Mouse (Mus musculus) liver, embryonic 16.5 days (tissue): ENCODE measurements at regions not wholly inside any gene's neighbourhood (a gene's known extent, or its start where the extent isn't known, plus 50 kb on each side); places are given as distances from the start of the nearest gene placed in this dataset.

Experiments
- ATAC-seq: fragments of 200-750 bp; cut with Nextera tagmentation; 2 replicates; pipeline ENCODE4 v1.8.0; 2017; ENCODE audit warnings: low read depth, mild to moderate bottlenecking, moderate number of reproducible peaks, moderate library complexity
- H3K27ac ChIP-seq: fragments of 300-500 bp; sonication (generic); 2 replicates; pipeline ENCODE4 v1.5.1; 2014; ENCODE audit warnings: mild to moderate bottlenecking, low read length
- H3K27me3 ChIP-seq: fragments of 300-500 bp; sonication (generic); 2 replicates; pipeline ENCODE4 v1.6.1; 2014; ENCODE audit warnings: low read depth, low read length, mixed read lengths; ENCODE audit not compliant: control insufficient read depth, insufficient read depth
- H3K36me3 ChIP-seq: fragments of 300-500 bp; sonication (generic); 2 replicates; pipeline ENCODE4 v1.6.1; 2014; ENCODE audit warnings: mild to moderate bottlenecking; ENCODE audit not compliant: control insufficient read depth, insufficient read depth
- H3K4me1 ChIP-seq: fragments of 300-500 bp; sonication (generic); 2 replicates; pipeline ENCODE4 v1.6.1; 2014; ENCODE audit warnings: low read depth, low read length, mixed read lengths; ENCODE audit not compliant: control insufficient read depth
- H3K4me2 ChIP-seq: fragments of 300-500 bp; sonication (generic); 2 replicates; pipeline ENCODE4 v1.6.1; 2014; ENCODE audit warnings: low read depth, low read length, mixed read lengths
- H3K4me3 ChIP-seq: fragments of 300-500 bp; sonication (generic); 2 replicates; pipeline ENCODE4 v1.5.1; 2014; ENCODE audit warnings: low read depth, mild to moderate bottlenecking, low read length
- H3K9ac ChIP-seq: fragments of 300-500 bp; sonication (generic); 2 replicates; pipeline ENCODE4 v1.6.1; 2014; ENCODE audit warnings: low read depth, low read length
- H3K9me3 ChIP-seq: fragments of 300-500 bp; sonication (generic); replicated peaks from 2 replicates; pipeline ENCODE4 v1.6.1; 2016; ENCODE audit warnings: low read length; ENCODE audit not compliant: control insufficient read depth
- WGBS: fragments of 180-500 bp; shearing (Covaris S2); extraction: QIAGEN DNeasy Blood & Tissue Kit; methylation state at CpG from one replicate; pipeline ENCODE4 v1.1.7; 2014; ENCODE audit not compliant: insufficient replicate concordance; 5-methylcytosine and 5-hydroxymethylcytosine counted together

DNA sequence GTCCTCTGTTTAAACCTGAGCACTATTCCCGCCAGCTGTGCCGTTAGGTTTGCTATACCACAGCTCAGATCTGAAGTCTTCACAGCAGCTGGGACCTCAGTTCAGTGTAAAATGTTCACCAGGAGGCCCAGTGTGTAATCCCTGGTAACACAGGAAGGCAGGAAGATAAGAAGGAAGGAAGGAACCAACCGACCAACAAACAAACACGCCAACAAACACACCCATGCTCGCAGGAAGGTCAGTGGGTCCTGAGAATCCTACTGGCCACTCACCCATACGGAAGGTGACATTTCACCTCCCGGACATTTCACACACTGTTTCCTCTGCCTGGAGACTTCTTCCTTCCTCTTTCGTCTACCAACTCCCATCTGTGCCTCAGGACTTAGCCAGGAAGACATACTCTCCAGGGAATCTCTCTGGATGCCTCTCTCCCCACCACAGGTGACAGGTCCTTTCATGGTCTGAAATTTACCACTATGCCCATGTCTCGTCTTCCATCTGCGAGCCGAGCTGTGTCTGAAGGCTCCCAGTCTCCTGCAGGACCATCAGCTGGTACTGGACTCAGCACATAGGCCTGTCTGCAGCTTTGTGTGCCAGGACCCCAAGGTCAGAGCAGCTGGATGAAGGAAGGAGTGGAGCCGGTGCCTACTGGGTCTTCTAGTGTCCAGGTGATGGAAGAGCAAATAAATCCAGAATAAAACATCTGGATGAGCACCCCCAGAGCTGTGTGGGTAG, 61.1 kb upstream of the Xpa start:
- H3K36me3 ChIP-seq = no peaks in the 10 kb centered on the region
- WGBS = 31% methylated on average over 12 of the region's 12 CpGs
- H3K4me2 ChIP-seq = no peak overlapping the region
- H3K9ac ChIP-seq = no peak overlapping the region
- H3K9me3 ChIP-seq = no peaks in the 10 kb centered on the region
- 0 out of 2 replicates have a peak, but pooled peaks have one; percentile 11 for ATAC-seq
- no peaks in the 10 kb centered on the region for H3K27me3 ChIP-seq
- 0 out of 2 replicates have a peak overlapping the region, but pooled peaks have one; percentile 14 for H3K27ac ChIP-seq
- H3K4me1 ChIP-seq = no peaks in the 10 kb centered on the region
- no peak overlapping the region for H3K4me3 ChIP-seq

DNA sequence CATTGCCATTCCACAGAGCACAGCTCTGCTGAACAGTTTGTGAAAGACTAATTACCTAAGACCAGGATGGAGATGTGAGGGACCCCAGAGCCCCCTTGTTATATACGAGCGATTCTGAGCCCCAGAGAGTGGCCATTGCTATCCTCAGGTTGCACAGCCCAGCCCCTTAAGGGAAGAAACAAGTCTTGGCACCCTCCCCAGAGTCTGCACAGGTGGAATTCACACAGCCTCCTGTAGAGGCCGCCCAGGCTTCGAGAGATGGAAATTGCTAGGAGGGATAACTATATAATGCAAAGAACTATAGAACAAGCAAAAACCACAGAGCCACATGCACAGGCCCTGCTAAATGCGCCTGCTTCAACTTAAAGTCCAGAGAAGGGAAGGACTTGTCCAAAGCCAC, 62.7 kb upstream of the Xpa start:
- Histone ChIP-seq H3K27ac (no peak overlapping the region), H3K9me3 (no peaks in the 10 kb centered on the region), H3K27me3 (no peaks in the 10 kb centered on the region), H3K36me3 (no peaks in the 10 kb centered on the region), H3K4me3 (no peak overlapping the region), H3K9ac (no peak overlapping the region), H3K4me1 (no peaks in the 10 kb centered on the region), H3K4me2 (no peak overlapping the region)
- WGBS = 43% methylated on average over 5 of the region's 5 CpGs
- ATAC-seq = no peak

DNA sequence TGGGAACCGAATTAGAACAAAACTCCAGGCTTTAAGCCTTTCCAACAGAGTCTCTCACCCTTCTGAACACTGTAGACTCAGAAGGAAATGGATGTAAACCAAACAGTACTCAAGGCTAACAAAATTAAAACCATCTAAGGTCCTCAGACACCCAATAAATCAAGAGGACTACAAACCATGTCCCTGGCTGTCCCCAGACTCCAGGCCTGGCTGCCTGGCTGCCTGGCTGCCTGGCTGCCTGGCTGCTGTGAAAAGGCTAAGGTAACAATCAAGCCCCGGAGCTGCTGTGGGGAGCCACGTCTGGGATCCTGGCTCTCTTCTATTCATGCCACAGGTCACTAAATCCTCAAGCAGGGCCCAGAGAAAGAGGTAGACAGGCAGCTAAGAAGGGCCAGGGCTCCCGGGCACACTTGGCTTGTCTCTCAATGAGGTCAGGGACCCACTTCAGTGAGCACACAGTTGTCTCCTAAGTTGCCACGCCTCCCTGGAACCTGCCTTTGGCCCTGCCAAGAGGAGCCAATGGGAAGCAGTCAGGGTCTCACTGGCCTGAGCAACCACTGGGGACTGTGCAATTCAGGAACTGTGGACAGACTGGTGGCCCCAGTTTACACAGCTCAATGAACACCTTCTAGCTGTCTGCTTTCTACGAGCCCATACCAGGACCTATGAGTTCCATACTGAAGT, 72.6 kb upstream of the Xpa start:
- ATAC-seq = no peak
- no peak overlapping the region for H3K4me2 ChIP-seq
- no peak overlapping the region for H3K4me3 ChIP-seq
- no peaks in the 10 kb centered on the region for H3K4me1 ChIP-seq
- H3K9me3 ChIP-seq = no peaks in the 10 kb centered on the region
- no peaks in the 10 kb centered on the region for H3K27me3 ChIP-seq
- no peak overlapping the region for H3K9ac ChIP-seq
- H3K27ac ChIP-seq = no peak overlapping the region
- H3K36me3 ChIP-seq = no peaks in the 10 kb centered on the region
- 36% methylated on average over 6 of the region's 6 CpGs for WGBS

DNA sequence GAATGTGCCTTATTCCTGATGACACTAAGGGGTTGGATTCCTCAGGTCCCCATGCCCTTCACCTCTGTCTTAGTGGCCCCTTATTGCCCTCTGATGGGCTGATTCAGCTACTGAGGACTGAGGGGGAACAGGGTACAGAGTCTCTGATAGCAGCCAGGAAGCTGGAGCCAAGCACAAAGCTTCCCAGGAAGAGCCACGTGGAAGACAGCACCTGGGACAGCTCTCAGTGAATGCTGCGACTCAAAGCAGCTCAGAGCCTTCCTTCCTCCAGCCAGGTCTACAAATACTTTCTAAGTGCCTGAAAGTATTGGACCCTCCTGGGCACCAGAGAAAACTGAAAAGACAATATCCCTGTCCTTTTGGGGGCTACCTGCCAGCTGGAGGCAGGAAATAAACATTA, 72.3 kb upstream of the Foxe1 start:
- Histone ChIP-seq H3K4me3 (no peak overlapping the region), H3K36me3 (no peaks in the 10 kb centered on the region), H3K4me2 (no peak overlapping the region), H3K9me3 (no peaks in the 10 kb centered on the region), H3K4me1 (no peaks in the 10 kb centered on the region), H3K27ac (no peak overlapping the region), H3K27me3 (no peaks in the 10 kb centered on the region), H3K9ac (no peak overlapping the region)
- WGBS = 5% methylated on average over 2 of the region's 2 CpGs
- no peak for ATAC-seq

DNA sequence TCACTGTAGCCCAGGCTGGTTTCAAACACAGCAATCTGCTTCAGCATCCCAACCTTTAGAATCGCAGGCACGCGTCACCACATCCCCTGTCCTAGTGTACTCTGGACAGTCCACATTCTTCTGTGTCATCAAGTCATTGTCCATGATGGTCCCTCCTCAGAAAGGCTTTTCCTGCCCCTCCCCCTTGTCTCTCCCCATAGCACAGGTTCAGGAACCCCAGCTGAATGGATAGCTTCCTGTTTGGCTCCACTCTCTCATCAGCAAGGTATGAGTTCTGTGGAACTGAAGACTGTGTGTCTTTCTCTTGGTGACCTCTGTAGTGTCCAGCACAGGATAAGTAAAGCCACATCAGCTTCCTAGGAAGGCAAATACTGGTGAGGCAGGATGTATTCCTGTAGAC, 67.6 kb upstream of the Foxe1 start:
- H3K4me1 ChIP-seq = no peaks in the 10 kb centered on the region; the same call in 1 of the 2 replicates
- H3K27ac ChIP-seq = no peak overlapping the region
- H3K9ac ChIP-seq = no peak overlapping the region
- ATAC-seq = no peak
- H3K9me3 ChIP-seq = no peaks in the 10 kb centered on the region
- no peaks in the 10 kb centered on the region for H3K27me3 ChIP-seq
- no peak overlapping the region for H3K4me2 ChIP-seq
- no peak overlapping the region for H3K4me3 ChIP-seq
- H3K36me3 ChIP-seq = no peaks in the 10 kb centered on the region
- 68% methylated on average over 3 of the region's 3 CpGs for WGBS

DNA sequence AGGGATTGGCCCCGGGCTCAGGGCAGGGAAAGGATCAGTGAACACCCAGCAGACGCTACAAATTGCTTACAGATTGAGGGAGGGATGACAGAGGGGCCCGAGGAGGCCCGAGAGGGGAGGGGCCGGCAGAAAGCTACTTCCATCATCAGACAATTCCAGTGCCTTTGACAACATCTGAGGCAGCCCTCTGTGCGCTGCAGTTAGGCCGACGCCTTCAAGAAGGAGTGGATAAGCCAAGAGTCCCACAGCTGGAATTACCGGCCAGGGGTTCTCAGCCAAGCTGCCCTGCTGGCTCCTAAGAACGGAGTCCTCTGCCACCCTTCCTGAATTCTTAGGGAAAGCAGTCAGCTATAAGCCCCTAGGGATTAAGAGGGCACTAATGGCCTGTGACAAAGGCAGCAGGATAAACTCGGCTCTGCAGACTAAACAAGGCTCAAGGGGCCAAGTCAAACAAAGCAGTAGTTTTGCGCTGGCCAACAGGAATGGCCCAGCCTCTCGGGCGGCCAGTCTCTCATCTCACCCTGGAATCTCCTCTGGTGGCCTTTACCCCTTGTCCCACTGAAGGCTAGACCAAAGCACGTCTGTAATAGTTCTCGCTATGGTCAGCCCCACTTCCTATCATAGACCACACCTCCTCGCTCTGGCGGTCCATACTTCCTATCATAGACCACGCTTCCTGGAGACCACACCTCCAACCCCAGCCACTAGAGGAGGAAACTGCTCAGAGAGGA, 66.4 kb upstream of the Foxe1 start:
- H3K27me3 ChIP-seq = no peaks in the 10 kb centered on the region
- no peaks in the 10 kb centered on the region; the same call in 1 of the 2 replicates for H3K4me1 ChIP-seq
- no peak overlapping the region for H3K4me3 ChIP-seq
- H3K4me2 ChIP-seq = no peak overlapping the region
- no peaks in the 10 kb centered on the region for H3K36me3 ChIP-seq
- H3K9ac ChIP-seq = no peak overlapping the region
- H3K9me3 ChIP-seq = no peaks in the 10 kb centered on the region
- 15% methylated on average over 19 of the region's 19 CpGs for WGBS
- ATAC-seq = 0 out of 2 replicates have a peak, but pooled peaks have one; percentile 13
- H3K27ac ChIP-seq = no peak overlapping the region

DNA sequence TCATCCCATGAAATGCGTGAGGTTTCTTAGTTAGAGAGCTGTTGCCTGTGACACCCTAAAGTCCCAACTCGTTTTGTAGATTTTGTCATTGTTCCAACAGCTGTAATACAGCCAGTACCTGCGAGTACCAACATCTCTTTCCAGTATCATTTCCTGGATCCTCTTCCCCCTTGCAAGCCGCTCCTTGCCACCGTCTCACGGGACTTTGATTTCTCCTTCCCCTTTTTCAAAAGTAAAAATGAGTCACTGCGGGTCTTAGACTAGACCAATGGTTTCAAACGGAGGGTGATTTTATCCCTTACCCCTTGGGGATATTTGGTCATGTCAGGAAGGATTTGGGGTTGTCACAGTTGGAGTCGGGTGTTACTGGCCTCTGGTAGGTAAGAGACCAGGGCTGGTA, 56.5 kb upstream of the Foxe1 start:
- no peaks in the 10 kb centered on the region for H3K4me1 ChIP-seq
- 64% methylated on average over 9 of the region's 9 CpGs for WGBS
- no peaks in the 10 kb centered on the region for H3K36me3 ChIP-seq
- no peak for ATAC-seq
- no peak overlapping the region for H3K9ac ChIP-seq
- no peaks in the 10 kb centered on the region for H3K27me3 ChIP-seq
- no peaks in the 10 kb centered on the region for H3K9me3 ChIP-seq
- H3K4me2 ChIP-seq = no peak overlapping the region
- no peak overlapping the region for H3K27ac ChIP-seq
- H3K4me3 ChIP-seq = no peak overlapping the region

DNA sequence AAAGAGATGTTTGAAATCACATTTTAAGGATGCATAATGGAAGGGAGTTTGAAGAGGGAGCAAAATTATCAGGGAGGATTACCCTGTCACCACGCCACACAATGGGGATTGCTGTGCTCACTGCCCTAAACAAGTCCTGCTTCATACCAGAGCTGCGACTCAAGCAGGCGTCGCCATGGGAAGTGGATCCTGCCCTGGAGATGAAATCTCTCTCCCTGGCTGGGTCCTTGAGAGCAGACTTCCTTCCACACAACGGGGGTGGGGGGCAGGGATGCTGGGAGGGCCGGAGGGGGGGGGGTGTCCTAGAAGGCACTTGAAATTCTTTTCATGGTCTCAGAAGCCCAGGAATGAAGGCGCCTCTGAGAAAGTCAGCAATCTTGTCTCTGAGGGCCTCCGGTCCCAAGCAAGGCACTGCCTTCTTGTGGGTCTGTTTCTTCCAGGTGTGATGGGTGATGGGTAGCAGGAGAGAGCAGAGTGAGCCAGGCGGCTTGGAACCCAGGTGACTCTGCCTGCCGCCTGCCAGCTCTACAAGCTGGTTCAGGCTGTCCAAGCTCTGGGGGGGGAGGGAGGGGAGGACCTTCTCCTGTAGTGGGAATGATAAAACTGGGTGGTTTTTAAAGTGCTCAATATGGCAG, 51.7 kb upstream of the Foxe1 start:
- H3K9me3 ChIP-seq = no peaks in the 10 kb centered on the region
- H3K36me3 ChIP-seq = no peaks in the 10 kb centered on the region
- no peak for ATAC-seq
- H3K4me3 ChIP-seq = no peak overlapping the region
- no peak overlapping the region for H3K27ac ChIP-seq
- H3K4me2 ChIP-seq = no peak overlapping the region
- H3K27me3 ChIP-seq = peaks cover 3% of the 10 kb centered on the region; the same call in 1 of the 2 replicates
- H3K4me1 ChIP-seq = no peaks in the 10 kb centered on the region
- H3K9ac ChIP-seq = no peak overlapping the region
- WGBS = 21% methylated on average over 10 of the region's 10 CpGs
